Mouse (Mus musculus): ENCODE results near the gene Lst1.

The Lst1 gene

GRCm38 (mm10) chr17:35156461-35157200, 31.6 kb downstream of the Lst1 start:
- no peak for DNase-seq

- no peak for DNase-seq
These were observed 32.8 kb downstream of the Lst1 start for GRCm38 (mm10) chr17:35155451-35155850.

GRCm38 (mm10) chr17:35154616-35155015, 33.6 kb downstream of the Lst1 start:
- no peak for DNase-seq

- DNase-seq: no peak
These were observed 34.3 kb downstream of the Lst1 start for GRCm38 (mm10) chr17:35153931-35154330.

GRCm38 (mm10) chr17:35153077-35153476, 35.2 kb downstream of the Lst1 start:
- no peak for DNase-seq

GRCm38 (mm10) chr17:35152121-35152520, 36.1 kb downstream of the Lst1 start:
- DNase-seq: no peak

- no peak for DNase-seq
These were observed 40.2 kb downstream of the Lst1 start for GRCm38 (mm10) chr17:35147922-35148639.

GRCm38 (mm10) chr17:35147348-35147747, 40.9 kb downstream of the Lst1 start:
- DNase-seq: no peak

GRCm38 (mm10) chr17:35146139-35146538, 42.1 kb downstream of the Lst1 start:
- no peak for DNase-seq

GRCm38 (mm10) chr17:35141971-35142370, 46.3 kb downstream of the Lst1 start:
- no peak for DNase-seq

GRCm38 (mm10) chr17:35140490-35140996, 47.7 kb downstream of the Lst1 start:
- DNase-seq: no peak

GRCm38 (mm10) chr17:35139269-35139668, 49.0 kb downstream of the Lst1 start:
- no peak for DNase-seq

- DNase-seq: no peak
These were observed 52.5 kb downstream of the Lst1 start for GRCm38 (mm10) chr17:35135591-35136320.
